Mouse (Mus musculus) kidney, postnatal 0 days (tissue): ENCODE data around the gene Klrb1b. TPM values are rescaled to one million over a fixed set of nuclear protein-coding genes. Genes with fewer than 3 reads are reported as not detected.
"Not testable (repeated sequence)": the region's sequence is repeated elsewhere in the genome, so short reads cannot be mapped to it uniquely, and the experiment has no call there.

Source experiments
- ATAC-seq: fragments of 200-750 bp; cut with Nextera tagmentation; replicated peaks from 2 replicates; pipeline ENCODE4 v1.8.0; 2017; ENCODE audit warnings: low read depth, moderate number of reproducible peaks, moderate TSS enrichment, moderate library complexity; ENCODE audit not compliant: low FRiP score
- DNase-seq: peaks from one replicate; pipeline ENCODE4 v3.0.0-alpha.2; 2016; ENCODE audit warnings: low spot score
- H3K27ac ChIP-seq: fragments of 300-500 bp; sonication (generic); 2 replicates; pipeline ENCODE4 v1.5.1; 2014; ENCODE audit warnings: mild to moderate bottlenecking
- H3K27me3 ChIP-seq: fragments of 300-500 bp; sonication (generic); 2 replicates; pipeline ENCODE4 v1.6.1; 2014; ENCODE audit warnings: low read length, mixed read lengths; ENCODE audit not compliant: insufficient read depth
- H3K36me3 ChIP-seq: fragments of 300-500 bp; sonication (generic); 2 replicates; pipeline ENCODE4 v1.6.1; 2014; ENCODE audit warnings: low read length, mixed read lengths; ENCODE audit not compliant: insufficient read depth
- H3K4me1 ChIP-seq: fragments of 300-500 bp; sonication (generic); replicated peaks from 2 replicates; pipeline ENCODE4 v1.6.1; 2014; ENCODE audit warnings: antibody characterized with exemption, low read length, mixed read lengths; ENCODE audit not compliant: insufficient read depth
- H3K4me2 ChIP-seq: fragments of 300-500 bp; sonication (generic); 2 replicates; pipeline ENCODE4 v1.6.1; 2014; ENCODE audit warnings: mild to moderate bottlenecking, low read length, moderate library complexity, mixed read lengths
- H3K4me3 ChIP-seq: fragments of 300-500 bp; sonication (generic); replicated peaks from 2 replicates; pipeline ENCODE4 v1.5.1; 2014; ENCODE audit warnings: low read depth, low read length
- H3K9ac ChIP-seq: fragments of 300-500 bp; sonication (generic); 2 replicates; pipeline ENCODE4 v1.6.1; 2014; ENCODE audit warnings: low read depth, low read length
- H3K9me3 ChIP-seq: fragments of 300-500 bp; sonication (generic); replicated peaks from 2 replicates; pipeline ENCODE4 v1.6.1; 2016; ENCODE audit warnings: low read length, inconsistent platforms, mixed read lengths
- CTCF ChIP-seq: IDR thresholded peaks from 2 replicates; pipeline ENCODE4 v1.5.1; 2016; ENCODE audit warnings: antibody characterized with exemption, low read depth, mild to moderate bottlenecking, moderate library complexity
- WGBS: fragments of 180-500 bp; shearing (Covaris S2); extraction: QIAGEN DNeasy Blood & Tissue Kit; methylation state at CpG from one replicate; pipeline ENCODE4 v1.1.7; 2014; 5-methylcytosine and 5-hydroxymethylcytosine counted together
- polyA plus RNA-seq: library from polyadenylated mRNA; unstranded; fragments of >200 nt; fragmentation: Nextera tagmentation; extraction: Ambion mirVana; gene quantifications from 2 replicates; pipeline ENCODE4 v1.2.1, GENCODE M21; 2015

Gene Klrb1b
- polyA plus RNA-seq, 1 experiment from 2014 or later = not detected

- Histone ChIP-seq H3K9ac (peak overlapping the region; percentile 83), H3K27ac (peak overlapping the region; percentile 95), H3K4me1 (no peaks in the 10 kb centered on the region), H3K4me2 (peak overlapping the region; percentile 65), H3K27me3 (no peaks in the 10 kb centered on the region), H3K9me3 (no peaks in the 10 kb centered on the region), H3K36me3 (no peaks in the 10 kb centered on the region), H3K4me3 (peak overlapping the region; percentile 88)
- under 1% methylated on average over 20 of the region's 20 CpGs for WGBS
- ATAC-seq (no peak), DNase-seq (peak; percentile 46)
- no peak for TF ChIP-seq CTCF
These were observed 16.3 kb upstream of the Klrb1b start for GRCm38 (mm10) chr6:128842356-128842944.

DNA sequence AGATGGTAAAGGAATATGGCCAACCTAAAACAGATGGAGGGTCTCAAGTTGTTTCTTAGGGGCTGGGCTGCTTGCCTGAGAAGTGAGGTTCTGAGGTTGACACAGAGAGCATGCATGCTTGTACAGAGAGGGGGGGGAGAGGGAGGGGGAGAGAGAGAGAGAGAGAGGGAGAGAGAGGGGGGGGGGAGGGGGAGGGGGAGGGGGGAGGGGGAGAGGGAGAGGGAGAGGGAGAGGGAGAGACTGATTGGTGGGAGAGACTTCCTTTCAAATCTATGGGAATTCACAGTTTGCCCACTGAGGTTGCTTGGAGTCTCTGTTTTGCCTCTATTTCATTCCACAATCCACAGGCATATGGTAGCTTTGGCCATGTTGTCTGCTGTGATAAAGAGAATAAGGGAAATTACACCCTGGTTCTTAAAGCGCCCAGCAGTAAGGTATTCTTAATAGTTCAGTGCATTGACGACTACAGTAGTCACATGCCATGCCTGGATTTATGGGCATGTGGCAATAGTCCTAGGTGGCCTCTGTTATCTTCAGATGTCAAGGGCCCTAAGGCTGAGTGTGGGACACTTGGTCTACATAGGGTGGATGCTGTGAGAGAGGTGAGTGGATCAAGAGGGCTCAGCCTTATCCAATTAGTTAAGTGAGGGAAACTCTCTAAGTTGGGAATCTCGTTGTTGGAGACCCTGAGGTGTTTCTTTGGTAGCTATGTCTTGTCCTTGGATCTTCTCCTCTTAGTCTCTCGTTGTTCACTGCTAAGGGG is 15.4 kb upstream of the Klrb1b start:
- H3K9me3 ChIP-seq = no peaks in the 10 kb centered on the region
- ATAC-seq (no peak), DNase-seq (no peak)
- peak overlapping the region; percentile 65 for H3K4me2 ChIP-seq
- H3K4me3 ChIP-seq = no peak overlapping the region
- no peak overlapping the region for H3K27ac ChIP-seq
- no peak for TF ChIP-seq CTCF
- no peak overlapping the region for H3K9ac ChIP-seq
- no peaks in the 10 kb centered on the region for H3K27me3 ChIP-seq
- 46% methylated on average over 4 of the region's 4 CpGs for WGBS
- no peaks in the 10 kb centered on the region for H3K4me1 ChIP-seq
- no peaks in the 10 kb centered on the region for H3K36me3 ChIP-seq

GRCm38 (mm10) chr6:128840669-128841068 is 14.5 kb upstream of the Klrb1b start:
- not testable (repeated sequence) for H3K4me1 ChIP-seq, ATAC-seq, H3K9ac ChIP-seq, H3K4me3 ChIP-seq, DNase-seq, H3K9me3 ChIP-seq, H3K27me3 ChIP-seq, H3K27ac ChIP-seq, H3K36me3 ChIP-seq, H3K4me2 ChIP-seq
- WGBS = 90% methylated on average over 3 of the region's 3 CpGs

DNA sequence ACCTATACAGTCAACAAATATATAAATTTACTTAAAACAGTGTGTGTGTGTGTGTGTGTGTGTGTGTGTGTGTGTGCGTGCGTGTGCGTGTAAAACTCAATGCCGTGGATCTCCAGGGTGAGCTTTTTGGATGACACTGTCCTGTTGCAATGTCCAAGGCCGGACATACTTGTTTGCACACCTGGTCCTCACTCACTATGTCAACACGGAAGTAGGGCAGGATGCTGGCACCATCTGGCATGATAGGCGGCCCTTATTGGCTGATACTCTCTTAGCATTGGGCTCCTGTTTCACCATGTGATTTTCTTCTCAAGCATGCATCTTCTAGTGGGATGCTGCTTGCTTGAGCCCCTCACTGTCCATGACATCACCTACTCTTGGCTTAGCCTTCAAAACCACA is 13.8 kb upstream of the Klrb1b start:
- ATAC-seq = no peak
- H3K27ac ChIP-seq = no peak overlapping the region
- peak overlapping the region; percentile 79 for H3K4me2 ChIP-seq
- no peaks in the 10 kb centered on the region for H3K27me3 ChIP-seq
- no peak for DNase-seq
- no peaks in the 10 kb centered on the region for H3K9me3 ChIP-seq
- TF ChIP-seq CTCF = no peak
- H3K36me3 ChIP-seq = no peaks in the 10 kb centered on the region
- no peak overlapping the region for H3K4me3 ChIP-seq
- WGBS = 57% methylated on average over 7 of the region's 7 CpGs
- H3K9ac ChIP-seq = no peak overlapping the region
- no peaks in the 10 kb centered on the region for H3K4me1 ChIP-seq

DNA sequence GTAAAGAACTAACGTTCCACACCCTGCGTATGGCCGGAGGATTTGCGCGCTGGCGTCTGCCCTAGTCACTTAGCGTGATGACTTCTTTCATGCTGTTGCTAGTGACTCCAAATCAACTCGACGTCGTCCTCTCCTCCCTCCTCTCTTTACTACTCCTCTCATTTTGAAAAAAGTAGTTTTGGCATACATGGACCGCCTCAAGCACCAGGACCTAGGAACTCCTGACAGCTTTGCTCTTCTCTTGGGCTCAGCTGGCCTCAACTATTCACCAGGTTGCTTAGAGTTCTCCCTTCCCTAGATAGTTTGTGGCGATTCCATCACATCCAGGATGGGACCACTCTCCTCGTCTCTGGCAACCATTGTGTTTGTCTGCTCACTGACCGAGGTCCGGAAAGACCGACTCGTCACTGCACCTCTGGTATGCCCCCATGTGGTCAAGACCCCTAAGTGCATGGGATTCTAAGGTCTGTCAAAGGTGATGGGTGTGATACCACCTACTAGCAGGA is 13.2 kb upstream of the Klrb1b start:
- peak overlapping the region; percentile 79 for H3K4me2 ChIP-seq
- no peaks in the 10 kb centered on the region for H3K9me3 ChIP-seq
- peak overlapping the region; percentile 63 for H3K4me3 ChIP-seq
- ATAC-seq (peak; percentile 50), DNase-seq (peak; percentile 90)
- peak overlapping the region; percentile 97 for H3K27ac ChIP-seq
- peak overlapping the region; percentile 60 for H3K9ac ChIP-seq
- H3K27me3 ChIP-seq = no peaks in the 10 kb centered on the region
- no peaks in the 10 kb centered on the region for H3K36me3 ChIP-seq
- peak; percentile 86 for TF ChIP-seq CTCF
- H3K4me1 ChIP-seq = no peaks in the 10 kb centered on the region
- WGBS = under 1% methylated on average over 17 of the region's 17 CpGs

DNA sequence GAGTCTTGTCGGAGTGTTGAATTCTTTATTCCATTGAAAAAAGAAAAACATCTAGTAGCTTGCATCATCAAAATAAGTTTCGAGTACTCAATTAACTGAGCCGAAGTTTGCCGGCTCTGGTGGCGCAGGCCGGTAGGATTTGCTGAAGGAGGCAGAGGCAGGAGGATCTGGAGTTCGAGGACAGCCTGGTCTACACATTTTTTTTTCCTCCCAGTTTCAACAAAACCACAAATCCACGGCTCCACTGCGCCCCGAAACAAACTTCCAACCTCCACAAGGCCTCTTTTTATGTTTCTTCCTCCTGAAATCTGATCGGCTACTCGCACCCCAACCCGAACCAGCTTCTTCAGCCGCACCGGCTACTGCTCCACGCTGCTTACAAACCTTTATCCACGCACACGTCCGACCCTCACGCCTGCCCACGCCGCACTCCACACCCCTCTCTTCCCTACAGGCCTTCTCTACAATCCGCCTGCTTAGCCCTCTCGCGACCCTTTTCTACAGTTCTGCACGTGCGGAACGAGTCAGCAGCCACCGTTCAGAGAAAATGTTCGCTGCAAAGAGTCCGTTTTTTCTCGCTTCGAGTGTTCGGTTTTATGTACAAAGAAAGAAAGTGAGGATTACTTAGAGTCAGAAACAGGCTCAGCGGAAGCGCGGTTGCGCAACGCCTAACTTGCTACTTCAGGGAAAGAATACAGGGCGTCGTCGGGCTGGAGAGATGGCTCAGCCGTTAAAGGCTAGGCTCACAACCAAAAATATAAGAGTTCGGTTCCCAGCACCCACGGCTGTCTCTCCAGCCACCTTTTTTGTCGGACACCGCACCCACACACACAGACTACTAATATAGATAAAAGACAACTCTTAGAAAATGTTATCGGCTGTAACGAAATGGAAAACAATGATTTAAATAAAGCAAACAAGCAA is 12.5 kb upstream of the Klrb1b start:
- TF ChIP-seq CTCF = no peak
- Histone ChIP-seq H3K27me3 (no peaks in the 10 kb centered on the region), H3K4me2 (peak overlapping the region; percentile 79)

More for the DNA sequence above, 12.5 kb upstream of the Klrb1b start:
- Histone ChIP-seq H3K9me3 (no peaks in the 10 kb centered on the region), H3K4me1 (no peaks in the 10 kb centered on the region), H3K4me3 (peak overlapping the region; percentile 63), H3K36me3 (no peaks in the 10 kb centered on the region), H3K27ac (peak overlapping the region; percentile 97), H3K9ac (peak overlapping the region; percentile 82)
- DNase-seq (peak; percentile 85), ATAC-seq (peak; percentile 60)
- WGBS = under 1% methylated on average over 49 of the region's 49 CpGs
